Mouse (Mus musculus) right cerebral cortex, adult 18-20 months (tissue): Measurements from ENCODE around the gene Phactr2.
A peak's percentile ranks its signal among the peaks of the same experiment; 100 is the strongest.
"Not testable (repeated sequence)": the region's sequence is repeated elsewhere in the genome, so short reads cannot be mapped to it uniquely, and the experiment has no call there.

Experiments
- DNase-seq: peaks from one replicate; pipeline ENCODE4 v3.0.0; 2022; ENCODE audit warnings: mixed read lengths

The Phactr2 gene

DNA sequence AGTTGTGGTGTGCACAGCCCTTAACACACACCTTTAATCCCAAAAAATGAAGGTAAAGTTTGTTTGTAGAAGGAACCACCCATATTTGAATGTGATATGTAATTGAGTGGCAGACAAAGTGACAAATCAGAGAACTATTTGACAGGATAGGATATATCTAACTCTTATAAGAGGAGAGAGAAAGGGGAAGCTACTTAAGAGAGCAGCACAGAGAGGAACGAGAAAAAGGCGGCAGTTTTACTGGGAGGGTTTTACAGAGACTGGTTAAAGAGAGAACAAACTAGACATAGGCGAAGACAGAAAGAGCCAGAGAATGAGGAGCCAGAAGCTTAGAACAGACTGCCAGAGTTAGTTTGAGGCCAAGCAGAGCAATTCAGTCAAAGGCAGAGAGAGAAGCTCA lies 273.4 kb downstream of the Phactr2 start:
- DNase-seq: no peak

DNA sequence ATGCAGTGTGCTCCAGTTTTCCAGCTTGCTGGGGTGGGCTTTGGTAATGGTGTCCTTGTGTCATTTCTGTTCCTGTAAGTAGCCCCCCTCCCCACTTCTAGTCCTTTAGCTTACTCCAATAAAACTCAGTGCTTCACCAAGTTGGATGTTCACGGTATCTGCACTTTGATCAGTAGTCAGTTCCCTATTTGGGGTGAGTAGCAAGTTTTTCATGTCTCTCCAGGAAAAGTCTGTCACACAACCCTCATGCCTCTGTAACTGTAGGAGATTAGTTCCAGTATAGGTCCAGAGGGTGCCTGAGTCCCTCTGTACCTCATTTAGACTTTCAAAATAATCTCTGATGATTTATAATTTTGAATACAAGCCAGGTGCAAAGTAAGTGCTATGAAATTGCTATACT lies 275.0 kb downstream of the Phactr2 start:
- no peak for DNase-seq

- DNase-seq: no peak
These were observed 277.2 kb downstream of the Phactr2 start for GRCm38 (mm10) chr10:13196872-13197507.

DNA sequence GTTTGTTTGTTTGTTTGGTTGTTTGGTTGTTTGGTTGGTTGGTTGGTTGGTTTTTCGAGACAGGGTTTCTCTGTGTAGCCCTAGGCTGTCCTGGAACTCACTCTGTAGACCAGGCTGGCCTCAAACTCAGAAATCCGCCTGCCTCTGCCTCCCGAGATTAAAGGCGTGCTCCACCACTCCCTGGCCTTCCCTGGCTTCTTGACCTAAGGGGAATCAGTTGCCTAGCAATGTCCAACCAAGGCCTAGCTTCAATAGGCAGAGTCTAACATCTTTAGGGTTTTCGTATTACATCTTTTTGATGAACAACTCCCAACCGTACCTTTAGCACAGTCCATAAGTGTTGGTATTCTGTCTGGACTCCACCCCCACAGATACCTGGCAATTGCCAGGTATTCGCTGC lies 280.7 kb downstream of the Phactr2 start:
- DNase-seq: not testable (repeated sequence)

DNA sequence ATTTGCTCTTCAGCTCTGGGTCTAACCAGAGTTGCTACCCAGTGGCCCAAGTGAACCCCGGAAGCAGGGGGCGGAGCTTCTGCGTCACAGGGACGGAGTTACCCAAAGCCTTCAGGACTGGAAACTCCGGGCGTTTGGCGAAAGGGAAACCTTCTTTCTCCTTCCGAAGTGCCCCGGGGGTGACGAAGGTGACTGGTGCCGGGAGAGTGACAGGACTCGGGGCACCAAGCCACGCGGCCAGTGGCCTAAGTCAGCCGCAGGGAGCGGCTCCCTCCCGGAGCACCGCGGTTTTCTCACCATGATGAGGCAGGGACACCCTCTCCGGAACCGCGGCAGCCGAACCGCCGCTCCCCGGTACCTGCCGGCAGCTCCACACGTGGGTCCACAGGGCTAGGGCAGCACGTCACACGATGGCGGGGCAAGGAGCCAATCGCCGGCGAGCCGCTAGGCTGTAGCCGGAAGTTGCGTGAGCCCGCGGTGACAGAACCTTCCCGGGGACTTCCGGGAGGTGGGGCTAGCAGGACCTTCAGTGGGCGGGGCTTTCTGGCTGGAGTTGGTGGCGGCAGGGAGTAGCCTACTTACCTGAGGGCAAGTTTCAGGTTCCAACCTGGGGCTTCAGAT lies 281.4 kb downstream of the Phactr2 start, which contains the start of gene Ltv1:
Gene Ltv1, minus strand, starts transcription at position 438 of the 621 bp plus-strand sequence.
- DNase-seq: peak; percentile 96

- DNase-seq: no peak
These were observed 284.3 kb downstream of the Phactr2 start for GRCm38 (mm10) chr10:13189881-13190280.

- DNase-seq: no peak
These were observed 287.5 kb downstream of the Phactr2 start for GRCm38 (mm10) chr10:13186754-13187153.

- no peak for DNase-seq
These were observed 289.9 kb downstream of the Phactr2 start for GRCm38 (mm10) chr10:13184170-13184766.

- no peak for DNase-seq
These were observed 294.0 kb downstream of the Phactr2 start for GRCm38 (mm10) chr10:13180211-13180610.

DNA sequence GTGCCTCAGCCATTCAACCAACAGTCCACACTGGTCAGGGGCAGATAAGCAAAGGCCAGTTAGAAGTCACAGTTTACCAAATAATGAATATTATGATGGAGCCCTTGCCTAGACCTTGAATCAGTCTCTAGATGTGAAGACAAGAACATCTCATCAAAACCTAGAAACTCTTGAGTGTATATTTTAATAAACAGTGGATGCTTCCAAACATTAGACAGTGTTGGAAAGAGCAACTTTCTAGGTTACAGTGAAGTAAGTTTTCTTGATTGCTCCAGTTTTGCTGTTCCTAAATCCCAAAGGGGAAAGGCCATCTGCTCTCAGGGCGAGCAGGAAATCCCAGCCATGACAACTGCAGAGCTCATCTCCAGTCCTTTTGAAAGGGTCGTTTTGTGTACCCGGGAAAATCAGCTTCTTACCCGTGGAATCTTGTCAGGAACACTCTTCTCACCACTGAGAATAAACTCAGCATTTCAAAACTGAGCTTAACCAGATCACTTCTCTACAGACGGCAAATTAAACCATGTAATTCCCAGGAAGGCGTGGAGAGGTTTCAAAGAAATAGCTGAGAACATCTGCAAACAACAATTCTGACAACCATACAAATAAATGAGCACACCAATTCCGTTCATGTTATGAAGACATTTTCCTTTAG lies 296.1 kb downstream of the Phactr2 start, which contains the start of gene Zc2hc1b:
Gene Zc2hc1b, minus strand, starts transcription at position 51 of the 652 bp plus-strand sequence.
- no peak for DNase-seq

GRCm38 (mm10) chr10:13175866-13176265 lies 298.3 kb downstream of the Phactr2 start:
- DNase-seq: no peak

DNA sequence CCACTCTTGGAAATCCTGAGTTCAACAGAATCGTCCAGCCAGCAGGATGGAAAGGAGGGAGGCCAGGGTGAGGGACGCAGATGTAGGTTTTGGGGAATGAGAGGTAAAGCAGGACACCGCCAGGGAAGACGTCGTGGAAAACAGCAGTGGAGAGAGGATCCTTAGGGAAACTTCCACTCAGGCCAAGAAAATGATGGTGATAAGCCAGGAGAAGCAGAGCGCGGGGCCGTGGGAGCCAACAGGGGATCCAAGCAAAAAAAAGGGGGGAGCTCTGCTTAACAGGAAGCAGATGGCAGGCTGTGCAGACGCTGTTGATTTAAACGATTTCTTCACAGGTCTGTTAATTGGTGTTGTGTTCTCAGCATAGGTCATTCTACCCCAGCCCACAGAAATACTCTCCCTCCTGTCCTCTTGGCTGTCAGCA lies 301.4 kb downstream of the Phactr2 start:
- DNase-seq: no peak

GRCm38 (mm10) chr10:13171461-13171860 lies 302.8 kb downstream of the Phactr2 start:
- no peak for DNase-seq

DNA sequence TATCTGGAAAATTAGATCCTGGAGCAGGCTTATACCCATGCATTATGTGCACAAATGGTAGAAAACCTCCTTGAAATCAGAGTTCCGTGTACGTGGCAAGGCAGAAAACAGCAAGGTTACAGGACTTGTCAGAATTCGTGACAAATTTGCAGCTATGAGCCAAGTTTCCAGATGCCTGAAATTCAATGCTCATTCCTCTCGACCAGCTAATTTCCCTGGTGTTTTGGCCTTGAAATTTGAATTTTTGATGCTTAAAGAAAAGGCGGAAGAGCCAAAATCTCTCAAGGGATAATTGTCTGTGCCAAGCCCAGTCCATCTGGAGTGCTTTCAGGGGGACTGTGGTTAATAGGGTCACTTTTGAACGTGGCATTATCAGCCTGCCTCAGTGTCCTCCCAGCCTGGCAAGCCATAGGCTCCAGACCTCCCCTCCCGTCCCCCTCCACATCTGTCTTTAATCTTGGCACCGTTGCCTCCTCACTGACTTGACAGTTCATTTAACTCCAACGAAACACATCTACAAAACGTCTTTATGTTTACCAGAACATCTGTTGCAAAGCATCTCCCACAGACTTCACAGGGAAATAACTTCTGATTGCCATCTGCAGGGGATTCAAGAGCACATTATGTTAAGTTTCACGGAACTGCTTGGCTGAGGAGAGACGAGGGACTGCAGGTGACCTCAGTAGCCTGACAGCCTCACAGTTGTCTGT lies 303.3 kb downstream of the Phactr2 start:
- no peak for DNase-seq

DNA sequence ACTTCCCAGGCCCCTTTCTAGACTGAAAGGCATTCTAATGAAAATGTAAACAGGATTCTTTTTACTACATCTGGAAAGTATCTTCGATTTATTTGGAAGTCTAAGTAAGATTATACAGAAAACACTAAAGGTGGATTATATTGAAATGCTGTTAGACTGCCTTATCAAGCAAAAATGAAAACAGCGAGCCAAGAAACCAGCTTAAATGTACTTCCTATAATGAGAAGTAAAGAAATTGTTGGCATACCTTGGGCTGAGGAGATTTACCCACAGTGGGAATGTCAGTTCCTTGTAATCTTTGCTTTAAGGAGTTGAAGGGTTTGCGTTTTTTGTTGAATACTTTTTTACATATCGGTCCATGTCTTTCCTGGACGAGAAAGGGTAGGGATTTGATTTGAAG lies 305.8 kb downstream of the Phactr2 start:
- no peak for DNase-seq

DNA sequence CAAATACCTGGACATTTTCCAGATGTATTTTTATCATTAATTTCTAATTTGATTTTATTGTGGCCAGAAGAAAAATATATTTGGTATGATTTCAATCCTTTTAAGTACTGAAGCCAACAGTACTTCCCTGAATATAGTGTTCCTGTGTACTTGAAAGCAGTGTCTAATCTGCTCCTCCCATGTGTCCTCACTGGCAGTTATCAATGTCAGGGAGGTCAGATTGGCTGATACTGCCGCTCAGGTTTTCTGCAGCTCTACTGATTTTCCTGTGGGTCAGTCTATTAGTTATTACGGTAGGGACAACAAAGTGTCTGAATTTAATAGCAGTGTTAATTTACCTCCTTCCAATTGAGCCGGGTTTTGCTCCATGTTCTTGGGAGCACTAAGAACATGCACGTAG lies 312.2 kb downstream of the Phactr2 start:
- no peak for DNase-seq

DNA sequence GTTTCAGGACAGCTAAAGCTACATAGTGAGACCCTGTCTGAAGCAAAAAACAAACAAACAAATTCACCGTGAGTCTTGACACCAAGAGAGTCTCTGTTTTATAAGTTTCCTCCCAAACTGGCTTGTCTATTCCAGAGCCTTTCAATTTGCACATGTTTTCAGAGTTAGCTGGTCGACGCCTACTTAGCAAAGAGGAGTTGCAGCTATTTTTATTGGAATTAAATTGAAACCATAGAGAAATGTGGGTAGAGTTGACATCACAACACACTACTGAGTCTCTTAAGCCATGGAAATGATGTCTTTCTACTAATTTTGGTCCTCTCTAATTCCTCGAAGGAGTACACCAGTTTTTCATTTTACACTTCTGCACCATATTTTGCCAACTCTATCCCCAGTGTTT lies 313.3 kb downstream of the Phactr2 start:
- DNase-seq: no peak
